Mouse (Mus musculus): ENCODE measurements at regions not wholly inside any gene's neighbourhood (a gene's known extent, or its start where the extent isn't known, plus 50 kb on each side); places are given as distances from the start of the nearest gene placed in this dataset.

- DNase-seq = no peak
Measured at GRCm38 (mm10) chr7:142835319-142835718, 92.1 kb upstream of the Ins2 start.

DNA sequence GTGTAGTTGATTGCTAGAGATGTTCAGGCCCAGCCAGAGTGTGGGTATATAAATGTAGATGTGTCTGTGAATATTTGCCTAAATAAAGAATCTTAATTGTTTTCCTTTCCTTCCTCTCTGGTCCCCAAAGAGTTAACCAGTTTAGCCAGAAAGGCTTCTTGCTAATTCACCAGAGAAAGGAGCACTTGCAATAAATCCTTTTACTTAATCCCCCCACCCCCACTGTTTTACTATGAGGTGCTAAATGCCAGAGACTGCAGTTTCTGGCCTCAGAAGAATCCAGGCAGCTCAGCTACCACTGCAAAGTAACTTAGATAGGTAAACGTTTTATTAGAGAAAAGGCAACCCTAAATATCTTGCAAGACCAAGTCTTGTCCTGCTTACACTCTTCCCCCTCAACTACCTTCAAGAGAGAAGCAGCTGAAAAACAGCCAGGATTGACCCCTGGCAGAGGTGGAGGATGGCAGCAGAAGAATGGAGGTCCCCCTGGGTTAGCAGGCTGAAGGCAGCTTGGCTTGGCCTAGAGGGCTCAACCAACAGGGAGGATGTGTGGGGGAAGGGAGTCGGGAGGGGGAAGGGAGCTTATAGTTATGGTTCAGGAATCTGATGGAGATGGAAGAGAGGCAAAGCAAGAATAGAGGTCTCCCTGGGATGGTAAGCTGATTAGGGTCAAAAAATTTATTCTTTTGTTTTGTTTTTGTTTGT lies 87.9 kb upstream of the Ins2 start:
- DNase-seq = no peak

DNA sequence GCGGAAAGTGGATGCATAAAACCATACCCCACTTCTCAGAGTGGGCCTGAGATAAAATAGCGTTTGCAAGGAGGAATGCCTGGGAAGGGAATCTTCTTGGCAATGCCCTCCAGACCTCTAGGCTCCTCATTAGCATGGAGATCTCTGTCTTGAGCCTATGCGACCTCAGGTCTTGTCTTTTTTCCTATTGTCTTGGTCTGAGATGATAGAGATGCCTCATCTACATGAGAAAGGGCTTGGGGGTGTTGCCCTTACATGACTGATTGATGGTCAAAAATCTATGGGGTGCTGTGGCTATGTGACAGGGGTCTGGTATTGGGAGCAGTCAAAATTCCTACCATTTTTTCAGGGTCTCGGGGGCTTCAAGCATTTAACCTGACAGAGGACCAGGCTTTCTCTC lies 67.5 kb upstream of the Ins2 start:
- DNase-seq = no peak

GRCm38 (mm10) chr7:142799424-142799823 lies 56.2 kb upstream of the Ins2 start:
- peak; percentile 66 for DNase-seq

- DNase-seq = no peak
Measured at GRCm38 (mm10) chr7:142794481-142794880, 51.3 kb upstream of the Ins2 start.

Measured in heart, postnatal 4 days (tissue).